Mouse (Mus musculus): Measurements from ENCODE around the gene Eef1akmt1.

Eef1akmt1 gene

DNA sequence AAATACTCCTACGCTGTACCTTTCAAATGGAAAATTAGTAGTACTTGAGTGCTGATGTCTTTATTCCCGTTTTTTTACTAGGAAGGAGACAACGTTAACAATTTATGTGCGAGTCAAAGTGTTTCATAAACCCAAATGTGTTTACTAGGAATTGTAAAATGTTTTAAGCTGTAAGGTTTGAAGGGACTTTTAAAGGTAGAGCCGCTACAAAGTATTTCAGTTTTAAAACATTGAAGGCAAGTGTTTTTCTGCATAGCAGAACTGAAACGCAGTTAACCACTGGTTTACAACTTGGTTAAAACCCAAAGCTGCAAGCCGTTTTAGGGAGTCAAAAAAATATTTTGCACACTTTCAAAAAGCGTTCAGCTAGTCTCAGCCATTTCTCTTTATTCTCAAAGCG lies 47.6 kb downstream of the Eef1akmt1 start:
- DNase-seq (ENCODE audit: low spot score), result no peak

DNA sequence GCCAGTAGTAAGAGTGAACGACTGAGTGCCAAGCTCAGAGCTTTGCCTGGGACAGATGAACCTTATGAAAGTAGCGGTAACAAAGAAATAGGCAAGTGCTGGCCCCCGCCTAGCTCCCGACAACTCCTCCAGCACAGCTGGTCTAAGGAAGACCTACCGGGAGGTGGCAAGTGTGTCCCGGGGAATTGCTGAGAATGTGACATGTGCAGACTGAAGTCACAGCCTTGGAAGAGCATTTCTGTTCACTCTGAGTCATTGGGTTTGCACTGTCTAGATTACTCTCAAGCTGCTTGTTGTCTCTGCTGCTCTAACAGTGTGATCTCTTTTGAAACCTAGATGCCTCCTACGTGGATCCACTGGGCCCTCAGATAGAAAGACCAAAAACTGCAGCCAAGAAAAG lies 54.4 kb downstream of the Eef1akmt1 start:
- no peak for DNase-seq (ENCODE audit: low spot score)

DNA sequence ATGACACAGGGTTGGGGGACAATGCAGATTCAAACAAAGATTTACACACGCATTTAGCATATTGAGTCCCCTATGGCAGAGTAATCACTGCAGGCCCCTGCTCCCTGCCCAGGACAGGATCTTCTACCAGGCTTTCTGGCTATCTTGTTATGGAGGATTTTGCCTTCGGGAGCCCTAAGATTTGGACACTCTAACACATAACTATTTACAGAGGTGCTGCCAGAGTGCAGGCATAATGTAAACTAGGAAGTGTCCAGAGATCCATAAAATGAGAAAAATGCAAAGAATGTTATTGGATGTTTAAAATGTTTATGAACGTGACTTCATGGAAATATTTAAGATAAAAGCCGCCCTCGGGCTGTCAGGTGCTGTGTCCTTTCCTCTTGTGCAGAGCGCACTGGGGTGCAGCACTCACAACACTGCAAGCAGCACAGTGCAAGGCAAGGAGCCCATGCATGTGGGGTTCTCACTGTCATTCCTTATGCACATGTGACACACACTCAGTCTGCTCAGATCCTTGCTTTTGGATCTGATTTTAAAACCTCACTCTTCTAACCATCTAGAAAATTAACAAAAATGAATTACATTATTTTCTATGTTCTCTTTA lies 56.2 kb downstream of the Eef1akmt1 start:
- no peak for DNase-seq (ENCODE audit: low spot score)

DNA sequence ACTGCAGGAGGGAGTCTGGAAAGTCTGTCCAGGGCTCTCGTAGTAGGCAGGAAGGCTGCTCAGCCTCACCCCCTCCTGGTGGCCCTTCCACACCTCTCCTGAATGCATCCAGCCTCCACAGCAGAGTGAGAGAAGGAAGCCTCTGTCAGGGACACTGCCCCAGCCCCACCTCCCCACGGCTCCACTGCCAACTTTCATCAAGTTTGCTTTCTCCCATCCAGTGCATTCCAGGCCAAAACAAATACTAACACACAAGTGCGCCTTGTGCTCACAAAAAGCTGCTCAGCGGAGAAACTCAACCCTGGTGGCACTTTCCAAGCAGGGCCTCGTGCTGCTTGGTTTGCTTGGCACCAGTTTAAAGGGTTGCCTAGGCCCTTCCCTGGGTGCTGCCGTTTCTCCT lies 61.9 kb downstream of the Eef1akmt1 start:
- DNase-seq (ENCODE audit: low spot score), result no peak

GRCm38 (mm10) chr14:57503729-57504128 lies 67.7 kb downstream of the Eef1akmt1 start:
- no peak for DNase-seq (ENCODE audit: low spot score)
